Mouse (Mus musculus) liver, embryonic 13.5 days (tissue): ENCODE results near the gene 1700034J05Rik. TPM values are rescaled to one million over a fixed set of nuclear protein-coding genes. Genes with fewer than 3 reads are reported as not detected.

Source experiments
- ATAC-seq: fragments of 200-750 bp; cut with Nextera tagmentation; 2 replicates; pipeline ENCODE4 v1.8.0; 2017; ENCODE audit warnings: low read depth, mild to moderate bottlenecking, moderate number of reproducible peaks, moderate library complexity
- DNase-seq: peaks from one replicate; pipeline ENCODE4 v3.0.0; 2022
- H3K27ac ChIP-seq: fragments of 300-500 bp; sonication (generic); 2 replicates; pipeline ENCODE4 v1.5.1; 2015; ENCODE audit warnings: moderate library complexity, mild to moderate bottlenecking, inconsistent platforms
- H3K27me3 ChIP-seq: fragments of 300-500 bp; sonication (generic); 2 replicates; pipeline ENCODE4 v1.6.1; 2015; ENCODE audit warnings: mild to moderate bottlenecking, inconsistent platforms
- H3K36me3 ChIP-seq: fragments of 300-500 bp; sonication (generic); 2 replicates; pipeline ENCODE4 v1.6.1; 2015; ENCODE audit warnings: mild to moderate bottlenecking, inconsistent platforms
- H3K4me1 ChIP-seq: fragments of 300-500 bp; sonication (generic); replicated peaks from 2 replicates; pipeline ENCODE4 v1.6.1; 2015; ENCODE audit warnings: inconsistent platforms
- H3K4me2 ChIP-seq: fragments of 300-500 bp; sonication (generic); 2 replicates; pipeline ENCODE4 v1.6.1; 2015; ENCODE audit warnings: inconsistent platforms, mild to moderate bottlenecking, moderate library complexity
- H3K4me3 ChIP-seq: fragments of 300-500 bp; sonication (generic); replicated peaks from 2 replicates; pipeline ENCODE4 v1.5.1; 2015; ENCODE audit warnings: mild to moderate bottlenecking, inconsistent platforms
- H3K9ac ChIP-seq: fragments of 300-500 bp; sonication (generic); 2 replicates; pipeline ENCODE4 v1.6.1; 2015; ENCODE audit warnings: mild to moderate bottlenecking, inconsistent platforms
- H3K9me3 ChIP-seq: fragments of 300-500 bp; sonication (generic); replicated peaks from 2 replicates; pipeline ENCODE4 v1.6.1; 2016; ENCODE audit warnings: inconsistent platforms
- WGBS: fragments of 180-500 bp; shearing (Covaris S2); methylation state at CpG from one replicate; pipeline ENCODE4 v1.1.7; 2015; ENCODE audit not compliant: insufficient replicate concordance; 5-methylcytosine and 5-hydroxymethylcytosine counted together
- polyA plus RNA-seq: library from polyadenylated mRNA; unstranded; fragments of >200 nt; fragmentation: Nextera tagmentation; extraction: Ambion mirVana; gene quantifications from 2 replicates; pipeline ENCODE4 v1.2.1, GENCODE M21; 2015

1700034J05Rik gene
- polyA plus RNA-seq, 1 experiment from 2014 or later, result not detected

DNA sequence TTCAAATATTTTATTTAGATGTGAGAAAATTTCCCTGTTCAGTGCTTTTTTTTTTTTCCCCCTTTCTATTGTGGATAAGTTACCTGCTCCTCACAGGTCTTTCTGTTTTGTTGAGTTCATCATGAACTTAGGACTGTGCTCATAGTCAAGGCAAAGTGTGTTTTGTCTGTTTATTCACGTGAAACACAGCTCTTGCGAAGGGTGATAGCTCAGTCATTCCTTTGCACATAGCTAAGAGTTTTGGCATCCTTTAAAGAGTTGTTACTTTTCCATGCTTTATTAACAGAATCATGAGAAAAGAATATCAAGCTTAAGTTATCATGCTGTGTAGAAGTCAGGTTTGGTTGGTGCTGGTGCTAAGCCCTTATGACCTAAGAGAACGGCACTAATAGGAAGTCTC is 49.5 kb downstream of the 1700034J05Rik start:
- Histone ChIP-seq H3K9me3 (no peaks in the 10 kb centered on the region), H3K36me3 (no peaks in the 10 kb centered on the region), H3K4me3 (no peak overlapping the region), H3K9ac (no peak overlapping the region), H3K4me1 (peaks cover 31% of the 10 kb centered on the region), H3K27me3 (no peaks in the 10 kb centered on the region), H3K27ac (no peak overlapping the region), H3K4me2 (no peak overlapping the region)
- DNase-seq (no peak), ATAC-seq (no peak)
- 62% methylated on average over 3 of the region's 3 CpGs for WGBS

GRCm38 (mm10) chr6:146903632-146904031 is 50.6 kb downstream of the 1700034J05Rik start:
- H3K9me3 ChIP-seq, result no peaks in the 10 kb centered on the region
- WGBS, result 55% methylated on average over 2 of the region's 2 CpGs
- no peak for DNase-seq
- no peak overlapping the region for H3K27ac ChIP-seq
- H3K36me3 ChIP-seq, result no peaks in the 10 kb centered on the region
- H3K4me1 ChIP-seq, result peaks cover 22% of the 10 kb centered on the region
- no peak overlapping the region for H3K4me3 ChIP-seq
- ATAC-seq, result no peak
- no peaks in the 10 kb centered on the region for H3K27me3 ChIP-seq
- H3K4me2 ChIP-seq, result no peak overlapping the region
- H3K9ac ChIP-seq, result no peak overlapping the region

DNA sequence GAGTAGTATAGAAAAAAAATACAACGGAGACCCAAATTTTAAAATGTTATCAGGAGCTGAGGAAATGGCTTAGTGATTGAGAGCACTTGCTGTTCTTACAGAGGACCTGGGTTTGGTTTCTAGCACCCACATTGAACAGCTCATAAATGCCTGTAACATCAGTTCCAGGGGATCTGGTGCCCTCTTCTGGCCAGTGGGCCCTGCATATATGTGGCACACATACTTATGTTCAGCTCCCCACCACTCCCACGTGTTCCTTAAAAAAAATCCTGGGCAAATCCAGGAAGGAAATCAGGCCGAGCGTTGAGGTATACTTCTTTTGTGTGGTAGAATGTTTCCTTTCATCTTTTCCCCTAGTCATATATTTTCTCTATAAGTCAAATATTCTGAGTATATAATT is 52.3 kb downstream of the 1700034J05Rik start:
- Histone ChIP-seq H3K4me2 (no peak overlapping the region), H3K9me3 (no peaks in the 10 kb centered on the region), H3K4me3 (no peak overlapping the region), H3K27ac (no peak overlapping the region), H3K27me3 (no peaks in the 10 kb centered on the region), H3K9ac (no peak overlapping the region), H3K4me1 (peaks cover 13% of the 10 kb centered on the region), H3K36me3 (no peaks in the 10 kb centered on the region)
- WGBS, result 73% methylated on average over 4 of the region's 4 CpGs
- ATAC-seq, result no peak
- DNase-seq, result no peak

Other genes starting within 250 kb of the 1700034J05Rik start
- gene Stk38l, start 229.4 kb downstream of the 1700034J05Rik start, polyA plus RNA-seq, result 5.1 and 5.7 TPM in 2 replicates
- 0.30 and 0.31 TPM in 2 replicates for gene Arntl2, start 158.4 kb downstream of the 1700034J05Rik start, polyA plus RNA-seq
- gene Smco2, start 104.3 kb downstream of the 1700034J05Rik start, polyA plus RNA-seq, result not detected in 2 replicates
- 9.0 and 13.6 TPM in 2 replicates for gene Ppfibp1, start 65.9 kb downstream of the 1700034J05Rik start, polyA plus RNA-seq
- gene Rep15, start 78.2 kb upstream of the 1700034J05Rik start, polyA plus RNA-seq, result 0.46 and 0.48 TPM in 2 replicates
- 69.5 and 75.8 TPM in 2 replicates for gene Mrps35, start 88.3 kb upstream of the 1700034J05Rik start, polyA plus RNA-seq
- not detected in 2 replicates for gene Mansc4, start 132.6 kb upstream of the 1700034J05Rik start, polyA plus RNA-seq
- gene Klhl42, start 137.0 kb upstream of the 1700034J05Rik start, polyA plus RNA-seq, result 1.7 and 2.0 TPM in 2 replicates